Mouse (Mus musculus): ENCODE data around the gene Gm16451.
"Not testable (repeated sequence)": the region's sequence is repeated elsewhere in the genome, so short reads cannot be mapped to it uniquely, and the experiment has no call there.

Gm16451 gene

GRCm38 (mm10) chr7:22118145-22118544, at the start of gene Gm16451:
TSS of gene Gm16451 (minus strand) at chr7:22118245.
- not testable (repeated sequence) for DNase-seq (ENCODE audit: low read depth, low spot score)

- not testable (repeated sequence) for DNase-seq (ENCODE audit: low read depth, low spot score)
Measured at GRCm38 (mm10) chr7:22163935-22164334, 45.9 kb upstream of the Gm16451 start, which contains the start of gene Vmn1r142. TSS of gene Vmn1r142 (minus strand) at chr7:22164035.

- not testable (repeated sequence) for DNase-seq (ENCODE audit: low read depth, low spot score)
Measured at GRCm38 (mm10) chr7:22134641-22135040, 16.6 kb upstream of the Gm16451 start, which contains the start of gene Gm10666. TSS of gene Gm10666 (minus strand) at chr7:22134741.

- DNase-seq (ENCODE audit: low read depth, low spot score): not testable (repeated sequence)
Measured at GRCm38 (mm10) chr7:22068757-22069156, 49.3 kb downstream of the Gm16451 start, which contains the start of gene Vmn1r139. TSS of gene Vmn1r139 (plus strand) at chr7:22069057.
